Mouse (Mus musculus): ENCODE results near the gene Cep170b.
A peak's percentile ranks its signal among the peaks of the same experiment; 100 is the strongest.

Gene Cep170b

GRCm38 (mm10) chr12:112736636-112736925, 16.3 kb downstream of the Cep170b start:
- no peak for DNase-seq (ENCODE audit: low spot score in 2 of 2)

DNA sequence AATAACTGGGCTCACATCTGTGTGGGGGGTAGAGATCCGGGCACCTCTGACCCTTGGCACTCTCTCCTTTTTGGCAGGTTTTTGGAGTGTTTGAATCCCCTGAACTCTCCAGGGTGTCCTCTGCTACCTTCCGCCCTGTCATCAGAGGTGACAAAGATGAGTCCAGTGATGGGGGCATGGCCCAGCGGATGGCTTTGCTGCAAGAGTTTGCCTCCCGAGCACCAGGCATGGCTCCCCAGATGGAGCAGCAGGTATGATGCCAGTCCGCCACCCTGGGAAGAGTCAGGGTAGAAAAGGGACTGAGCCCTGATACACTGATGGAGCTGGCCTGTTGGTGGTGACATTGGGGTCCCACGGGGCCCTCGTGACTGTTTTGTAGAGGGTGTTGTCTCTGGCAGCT, 16.8 kb downstream of the Cep170b start:
- no peak for DNase-seq (ENCODE audit: low spot score in 2 of 2)

DNA sequence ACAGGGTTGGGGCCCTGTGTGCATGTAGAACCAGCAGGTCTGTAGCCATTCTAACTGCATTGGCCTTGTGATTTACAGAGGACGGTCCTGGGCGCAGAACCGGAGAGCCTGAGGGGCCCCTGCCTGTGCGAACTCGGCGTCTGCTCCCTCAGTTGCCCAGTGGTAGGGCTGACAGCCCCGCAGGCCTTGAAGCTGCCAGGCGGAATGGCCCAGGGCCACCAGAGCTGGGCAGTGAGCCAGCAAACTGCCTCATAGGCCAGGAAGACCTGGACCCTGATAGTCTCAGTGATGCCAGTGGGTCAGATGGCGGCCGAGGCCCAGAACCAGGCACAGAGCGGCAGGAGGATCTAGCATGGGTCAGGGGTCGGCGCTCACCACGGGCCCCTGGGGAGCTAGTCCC, 17.5 kb downstream of the Cep170b start:
- DNase-seq (ENCODE audit: low spot score in 2 of 2) = no peak

DNA sequence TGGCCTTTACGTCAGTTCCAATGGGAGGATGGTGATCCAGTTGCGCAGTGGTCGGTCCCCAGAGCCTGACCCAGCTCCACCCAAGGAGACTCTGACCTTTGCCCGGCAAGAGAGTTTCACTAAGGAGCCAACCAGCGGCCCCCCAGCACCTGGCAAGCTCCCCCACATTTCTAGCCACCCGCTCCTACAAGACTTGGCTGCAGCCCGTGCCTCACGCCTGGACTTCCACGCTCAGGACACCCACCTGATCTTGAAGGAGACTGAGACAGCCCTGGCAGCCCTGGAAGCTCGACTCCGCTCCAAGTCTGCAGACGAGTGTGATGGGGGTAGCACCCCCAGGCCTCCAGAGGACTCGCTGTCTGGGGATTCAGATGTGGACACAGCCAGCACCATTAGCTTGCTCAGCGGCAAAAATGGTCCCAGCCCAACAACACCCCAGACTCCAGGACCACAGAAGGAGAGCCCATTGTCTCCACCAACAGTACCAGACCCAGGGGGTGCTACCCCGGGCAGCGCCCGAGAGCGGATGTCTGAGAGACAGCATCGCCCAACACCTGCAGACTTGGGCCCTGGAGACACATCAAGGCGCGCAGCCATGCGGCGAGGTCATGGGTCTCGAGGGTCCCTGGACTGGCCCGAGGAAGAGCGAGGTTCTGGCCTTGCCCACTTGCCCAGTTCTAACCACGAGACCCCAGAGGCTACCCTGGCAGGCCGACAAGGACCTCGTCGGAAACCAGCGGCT, 18.2 kb downstream of the Cep170b start:
- DNase-seq (ENCODE audit: low spot score in 2 of 2) = no peak

DNA sequence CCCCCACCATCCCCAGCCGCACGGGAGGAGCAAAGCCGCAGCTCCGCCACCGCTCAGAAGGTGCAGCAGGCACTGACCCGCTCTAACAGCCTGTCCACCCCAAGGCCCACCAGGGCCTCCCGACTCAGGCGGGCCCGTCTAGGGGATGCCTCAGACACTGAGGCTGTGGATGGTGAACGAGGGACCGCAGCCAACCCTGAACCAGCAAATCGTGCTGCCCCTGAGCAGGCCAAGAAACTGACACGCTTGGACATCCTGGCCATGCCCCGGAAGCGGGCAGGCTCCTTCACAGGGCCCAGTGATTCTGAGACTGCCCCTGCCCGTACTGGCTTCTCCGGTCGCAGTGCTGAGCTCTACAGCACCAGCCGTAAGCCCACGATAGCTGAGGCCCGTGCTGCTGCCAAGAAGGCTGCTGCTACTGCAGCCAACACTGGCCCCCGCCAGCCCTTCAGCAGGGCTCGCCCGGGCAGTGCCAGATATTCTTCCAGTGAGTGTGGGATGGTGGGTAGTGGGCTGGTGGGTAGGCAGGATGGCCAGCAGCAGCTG, 18.8 kb downstream of the Cep170b start:
- DNase-seq (ENCODE audit: low spot score in 2 of 2) = no peak

DNA sequence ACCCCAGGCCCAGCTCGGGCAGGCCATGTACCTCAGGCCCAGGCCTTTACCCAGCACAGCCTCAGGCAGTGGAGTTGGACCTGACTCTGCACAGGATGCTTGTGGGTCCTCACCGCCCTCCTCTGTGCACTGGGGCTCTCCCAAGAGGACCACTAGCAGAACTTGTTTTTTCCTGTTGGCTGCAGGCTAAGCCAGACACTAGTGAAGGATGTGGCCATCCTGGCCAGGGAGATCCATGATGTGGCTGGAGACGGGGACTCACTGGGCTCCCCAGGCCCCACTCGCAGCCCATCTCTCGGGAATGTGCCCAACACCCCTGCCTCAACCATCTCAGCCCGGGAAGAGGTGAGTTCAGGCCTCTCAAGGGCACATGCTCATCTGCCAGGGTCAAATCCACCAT, 22.5 kb downstream of the Cep170b start:
- no peak for DNase-seq (ENCODE audit: low spot score in 2 of 2)

DNA sequence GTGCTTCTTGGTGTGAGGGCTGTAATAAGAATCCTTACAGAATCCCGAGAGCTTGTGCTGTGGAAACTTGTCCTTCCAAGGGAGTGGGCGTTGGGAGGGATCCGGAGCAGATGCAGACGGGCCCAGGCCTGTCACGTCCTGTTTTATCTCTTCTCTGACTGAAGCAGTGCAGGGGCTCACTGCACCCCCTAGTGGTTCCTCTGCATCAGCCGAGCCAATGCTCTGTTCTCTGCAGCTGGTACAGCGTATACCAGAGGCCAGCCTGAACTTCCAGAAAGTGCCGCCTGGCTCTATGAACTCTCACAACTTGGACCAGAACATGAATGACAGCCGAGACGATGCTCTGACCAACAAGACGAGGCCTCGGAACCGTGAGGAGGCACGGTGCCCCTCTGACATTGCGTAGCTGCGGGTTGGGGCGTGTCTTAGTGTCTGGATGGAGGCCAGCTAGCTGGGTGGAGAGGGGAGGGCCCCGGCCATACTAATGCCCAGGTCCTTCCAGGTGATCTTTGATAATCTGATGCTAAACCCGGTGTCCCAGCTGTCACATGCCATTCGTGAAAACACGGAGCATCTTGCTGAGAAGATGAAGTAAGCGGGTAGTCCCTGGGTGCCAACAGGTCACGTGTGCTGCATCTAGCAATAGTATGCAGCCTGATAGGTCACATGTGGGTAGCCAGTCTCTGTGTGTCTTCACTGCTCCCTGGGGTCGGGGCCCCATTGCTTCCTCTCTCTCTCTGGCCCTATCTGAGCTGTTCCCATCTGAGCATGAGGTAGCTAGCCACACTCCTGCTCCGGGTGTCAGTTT, 23.1 kb downstream of the Cep170b start:
- DNase-seq (ENCODE audit: low spot score in 2 of 2) = peak; percentile 67 to 76

- DNase-seq (ENCODE audit: low spot score in 2 of 2) = no peak
Measured at GRCm38 (mm10) chr12:112744211-112744610, 24.0 kb downstream of the Cep170b start.

- DNase-seq (ENCODE audit: low spot score in 2 of 2) = no peak
Measured at GRCm38 (mm10) chr12:112744891-112745580, 24.8 kb downstream of the Cep170b start.

- DNase-seq (ENCODE audit: low spot score in 2 of 2) = no peak
Measured at GRCm38 (mm10) chr12:112745716-112746115, 25.5 kb downstream of the Cep170b start.

DNA sequence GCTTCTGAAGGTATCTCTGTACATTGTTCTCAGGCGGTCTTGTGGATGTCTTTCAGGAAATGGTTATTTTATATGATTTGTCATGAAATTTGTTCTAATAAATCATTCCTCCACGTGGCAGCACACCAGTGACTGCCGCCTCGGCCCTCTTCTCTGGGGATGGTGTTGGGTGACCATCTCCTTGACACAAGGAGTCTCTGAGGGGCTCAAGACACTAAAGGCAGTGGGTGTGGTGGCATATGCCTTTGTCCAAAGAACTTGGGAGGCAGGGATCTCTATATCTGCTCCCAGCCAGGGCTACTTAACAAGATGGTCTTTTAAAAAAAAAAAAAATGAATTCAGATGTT, 26.2 kb downstream of the Cep170b start:
- DNase-seq (ENCODE audit: low spot score in 2 of 2) = no peak

DNA sequence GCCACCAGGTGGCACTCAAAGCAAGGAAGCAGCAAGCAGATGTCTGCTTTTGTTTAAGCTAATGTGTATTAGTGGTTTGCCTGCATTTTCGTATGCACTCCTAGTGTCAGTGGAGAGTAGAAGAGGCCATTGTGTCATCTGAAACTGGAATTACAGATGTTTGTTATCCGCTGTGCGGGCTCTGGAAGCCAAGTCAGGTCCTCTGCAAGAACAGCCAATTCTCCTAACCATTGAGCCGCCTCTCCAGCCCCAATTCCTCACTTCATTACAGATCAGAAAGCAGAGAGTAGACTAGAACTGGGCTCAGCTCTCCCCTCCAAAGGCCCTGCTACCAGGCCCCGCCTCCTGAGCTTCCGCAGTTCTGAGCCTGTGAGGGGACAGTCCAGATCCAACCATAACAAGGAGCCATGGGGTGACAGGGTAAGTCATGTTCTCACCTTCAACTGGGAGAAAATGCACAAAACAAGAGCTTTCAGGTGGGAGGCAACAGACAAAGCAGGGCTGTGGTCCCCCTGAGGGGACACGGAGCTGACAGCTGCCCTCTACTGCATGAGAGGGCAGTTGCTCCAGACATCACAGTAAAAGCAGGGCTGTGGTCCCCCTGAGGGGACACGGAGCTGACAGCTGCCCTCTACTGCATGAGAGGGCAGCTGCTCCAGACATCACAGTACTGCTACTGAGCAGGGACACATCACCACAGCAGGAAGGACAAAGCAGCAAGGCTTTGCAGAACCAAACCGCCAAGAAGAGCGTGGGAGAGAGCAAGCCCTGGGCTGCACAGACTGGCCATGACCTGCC, 26.8 kb downstream of the Cep170b start:
- DNase-seq (ENCODE audit: low spot score in 2 of 2) = peak in 1 of 2 experiments; percentile 47

DNA sequence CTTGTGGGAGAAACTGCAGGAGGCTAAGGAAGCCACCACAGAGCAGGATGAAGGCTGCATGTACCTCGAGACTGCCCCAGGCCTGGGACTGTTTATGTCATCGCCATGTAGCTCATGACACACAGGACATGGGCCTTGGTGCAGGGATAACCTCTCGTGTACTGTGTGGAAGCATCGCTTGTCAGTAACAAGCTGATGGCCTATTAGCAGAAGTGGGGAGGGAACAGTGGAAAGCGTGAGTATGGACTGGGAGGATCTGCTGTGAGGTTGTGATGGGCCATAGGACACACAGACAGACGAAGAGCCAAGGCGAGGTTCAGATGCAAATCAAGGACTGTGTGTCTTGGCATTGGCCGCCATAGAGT, 27.3 kb downstream of the Cep170b start:
- no peak for DNase-seq (ENCODE audit: low spot score in 2 of 2)

GRCm38 (mm10) chr12:112750976-112751375, 30.7 kb downstream of the Cep170b start:
- no peak for DNase-seq (ENCODE audit: low spot score in 2 of 2)

DNA sequence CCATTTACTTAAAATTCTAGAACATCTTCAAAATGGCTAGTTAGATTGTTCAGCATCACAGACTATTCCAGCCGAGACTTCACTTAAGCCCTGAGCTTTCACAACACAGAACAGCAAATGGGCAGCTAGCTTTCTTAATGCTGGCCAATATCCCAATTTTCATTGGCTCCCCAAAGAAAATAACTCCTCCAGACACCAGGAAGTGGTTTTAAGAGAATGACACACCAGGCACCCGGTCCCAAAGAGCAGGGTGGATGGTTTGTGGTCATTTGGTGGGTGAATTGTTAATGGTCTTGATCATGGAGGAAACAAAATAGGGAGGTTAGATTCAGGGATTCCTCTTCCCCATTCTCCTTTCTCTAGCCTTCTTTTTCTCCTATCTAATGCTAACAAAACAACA, 32.1 kb downstream of the Cep170b start:
- no peak for DNase-seq (ENCODE audit: low spot score in 2 of 2)

- no peak for DNase-seq (ENCODE audit: low spot score in 2 of 2)
Measured at GRCm38 (mm10) chr12:112755900-112756299, 35.6 kb downstream of the Cep170b start.

GRCm38 (mm10) chr12:112757896-112758295, 37.6 kb downstream of the Cep170b start:
- no peak for DNase-seq (ENCODE audit: low spot score in 2 of 2)

DNA sequence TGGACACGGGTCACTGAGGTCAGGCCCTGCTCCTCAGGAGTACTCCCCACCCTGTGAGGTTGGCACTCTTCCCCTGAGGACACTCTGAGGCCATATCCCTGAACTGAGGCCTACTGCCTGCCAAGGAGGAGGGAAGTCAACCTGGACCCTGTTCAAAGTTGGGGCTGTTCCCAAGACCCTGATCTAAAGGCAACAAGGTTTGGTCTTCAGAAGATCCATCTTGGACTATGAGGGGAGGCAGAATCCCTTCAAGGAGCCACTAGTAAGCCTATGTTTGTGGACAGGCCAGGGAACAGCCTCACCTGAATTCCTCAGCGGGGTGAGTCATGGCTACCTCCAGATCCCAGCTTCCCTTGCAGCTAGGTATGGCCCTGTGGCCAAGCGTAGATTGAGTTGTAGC, 39.2 kb downstream of the Cep170b start:
- no peak for DNase-seq (ENCODE audit: low spot score in 2 of 2)

- no peak for DNase-seq (ENCODE audit: low spot score in 2 of 2)
Measured at GRCm38 (mm10) chr12:112760154-112760926, 40.1 kb downstream of the Cep170b start, which contains the start of gene Pld4. TSS of gene Pld4 (plus strand) at chr12:112760655.

DNA sequence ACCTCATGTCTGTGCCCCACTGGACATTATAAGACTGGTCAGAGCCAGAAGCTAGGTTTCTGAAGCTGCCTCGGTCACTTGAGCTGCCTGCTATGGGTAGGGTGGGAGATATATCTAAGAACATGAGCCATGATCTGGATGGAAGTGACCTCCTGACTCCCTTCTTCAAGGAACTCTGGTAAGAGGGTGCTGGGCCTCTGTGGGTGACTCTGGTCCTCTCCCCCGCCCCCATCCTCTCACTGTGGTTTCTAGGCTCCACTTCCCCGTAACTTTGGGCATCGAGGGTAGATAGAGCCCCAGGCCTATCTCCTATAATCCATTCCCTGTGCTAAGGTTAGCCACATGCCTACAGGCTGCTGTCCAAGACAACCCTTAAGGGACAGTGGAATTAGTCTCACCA, 41.2 kb downstream of the Cep170b start:
- DNase-seq (ENCODE audit: low spot score in 2 of 2) = no peak

GRCm38 (mm10) chr12:112762018-112762417, 41.8 kb downstream of the Cep170b start:
- no peak for DNase-seq (ENCODE audit: low spot score in 2 of 2)

Measured in urinary bladder, adult 18-20 months (tissue).